Mouse (Mus musculus) kidney, adult 9 months (tissue): Measurements from ENCODE around the gene Lamc3.

Experiments used
- DNase-seq: peaks from one replicate; pipeline ENCODE4 v3.0.0; 2022

The Lamc3 gene

GRCm38 (mm10) chr2:31990961-31991360, 103.9 kb downstream of the Lamc3 start:
- DNase-seq: no peak

GRCm38 (mm10) chr2:31994896-31995295, 107.8 kb downstream of the Lamc3 start:
- DNase-seq: no peak

GRCm38 (mm10) chr2:31996060-31996459, 109.0 kb downstream of the Lamc3 start:
- no peak for DNase-seq
